Mouse (Mus musculus) Patski (cell line): ENCODE results near the gene Ntrk2. TPM values are rescaled to one million over a fixed set of nuclear protein-coding genes. Genes with fewer than 3 reads are reported as not detected.

ENCODE experiments used
- ATAC-seq: fragments of 100-300 bp; one replicate; pipeline ENCODE4 v1.8.0; 2021
- CTCF ChIA-PET: fragments of 350-600 bp; sonication (Branson Sonifier 250); formaldehyde crosslinking; loops from one replicate; lab custom pipeline; 2022; ENCODE audit warnings: inconsistent platforms; lab: Charles Lee
- POLR2A ChIA-PET: fragments of 350-600 bp; sonication (Branson Sonifier 250); formaldehyde crosslinking; loops from one replicate; lab custom pipeline; 2022; ENCODE audit warnings: antibody characterized with exemption, inconsistent platforms; lab: Charles Lee
- DNase-seq: peaks from one replicate; pipeline ENCODE4 v3.0.0-alpha.2; 2011; ENCODE audit warnings: low read depth, low spot score
- H3K27me3 ChIP-seq: fragments of 371-371 bp; one replicate; pipeline ENCODE4 v1.5.1; 2021
- CTCF ChIP-seq: fragments of 100-300 bp; IDR thresholded peaks from one replicate; pipeline ENCODE4 v1.5.1; 2021
- in situ Hi-C: fragments of 300-500 bp; cut with MboI; formaldehyde crosslinking; loops from 3 replicates; pipeline ENCODE4 v1.11.1; 2018; ENCODE audit warnings: low pct_unique_long_range_greater_than_20kb, mixed read lengths
- polyA plus RNA-seq: library from polyadenylated mRNA; unstranded; gene quantifications from one replicate; pipeline ENCODE4 v1.2.3, GENCODE M21; 2021

The Ntrk2 gene
- polyA plus RNA-seq, 1 experiment from 2014 or later: 0.44 TPM

DNA sequence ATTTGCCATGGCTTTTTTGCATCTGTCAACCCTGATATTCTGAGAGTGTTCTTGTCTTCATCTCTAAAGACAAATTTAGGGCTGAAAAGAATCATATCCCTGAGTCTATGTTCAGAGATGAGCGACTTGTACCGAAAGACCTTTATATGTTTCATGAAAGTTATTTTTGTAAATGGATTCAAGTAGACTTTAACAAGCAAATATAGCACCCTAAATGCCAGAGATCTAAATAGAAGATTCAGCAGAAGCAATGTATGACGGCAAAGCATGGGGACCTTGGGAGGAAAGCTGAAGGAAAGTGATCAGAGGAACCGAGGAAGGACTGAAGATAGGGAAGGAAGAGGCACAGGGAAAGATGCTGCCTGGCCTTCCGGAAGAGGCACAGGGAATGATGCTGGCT, 303.7 kb downstream of the Ntrk2 start:
- no peak for TF ChIP-seq CTCF
- ChIA-PET POLR2A (no interaction called here), CTCF (no interaction called here)
- DNase-seq: no peak
- ATAC-seq: no peak
- peaks cover 3% of the 10 kb centered on the region for H3K27me3 ChIP-seq
- in situ Hi-C loops: no loop called here

DNA sequence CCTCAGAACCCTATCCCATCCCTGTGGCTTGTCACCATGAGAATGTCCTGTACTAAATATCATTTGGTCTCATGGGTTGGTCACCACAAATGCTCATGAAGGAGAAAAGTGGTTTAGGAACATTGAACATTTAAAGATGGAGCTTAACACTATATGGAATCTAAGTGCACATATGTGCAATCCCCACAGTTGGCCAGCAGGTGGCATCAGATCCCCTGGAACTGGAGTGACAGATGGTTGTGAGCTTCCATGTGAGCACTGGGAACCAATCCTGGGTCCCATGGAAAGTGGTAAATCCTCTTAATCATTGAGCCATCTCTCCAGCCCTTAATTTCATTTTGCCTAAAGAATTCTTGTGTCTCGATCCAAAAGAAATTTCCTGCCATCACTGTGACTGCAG, 308.3 kb downstream of the Ntrk2 start:
- CTCF ChIA-PET: no interaction called here
- POLR2A ChIA-PET: no interaction called here
- ATAC-seq (no peak), DNase-seq (no peak)
- H3K27me3 ChIP-seq: peaks cover 3% of the 10 kb centered on the region
- in situ Hi-C loops: no loop called here
- TF ChIP-seq CTCF: peak; percentile 28

GRCm38 (mm10) chr13:59115551-59115950, 309.2 kb downstream of the Ntrk2 start:
- in situ Hi-C loops: no loop called here
- TF ChIP-seq CTCF: no peak
- ChIA-PET POLR2A (no interaction called here), CTCF (no interaction called here)
- no peak for DNase-seq
- H3K27me3 ChIP-seq: no peaks in the 10 kb centered on the region
- no peak for ATAC-seq

DNA sequence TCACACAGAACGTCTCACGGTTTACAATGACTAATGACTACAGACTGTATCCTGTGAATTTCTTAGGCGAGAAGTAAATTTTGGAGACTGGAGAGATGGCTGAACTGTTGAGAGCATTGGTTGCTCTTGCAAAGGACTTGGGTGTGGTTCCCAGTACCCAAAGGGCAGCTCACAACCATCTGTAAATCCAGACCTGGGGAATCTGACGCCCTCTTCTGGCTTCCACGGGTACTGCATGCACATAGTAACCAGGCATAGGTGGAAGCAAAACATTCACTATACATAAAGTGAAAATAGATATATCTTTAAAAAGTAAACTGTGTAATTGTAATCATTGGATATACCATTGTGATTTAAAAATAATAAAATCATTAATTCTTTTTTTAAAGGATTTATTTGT, 310.9 kb downstream of the Ntrk2 start:
- DNase-seq (no peak), ATAC-seq (no peak)
- no peaks in the 10 kb centered on the region for H3K27me3 ChIP-seq
- CTCF ChIA-PET: no interaction called here
- in situ Hi-C loops: no loop called here
- TF ChIP-seq CTCF: peak; percentile 43
- POLR2A ChIA-PET: no interaction called here

DNA sequence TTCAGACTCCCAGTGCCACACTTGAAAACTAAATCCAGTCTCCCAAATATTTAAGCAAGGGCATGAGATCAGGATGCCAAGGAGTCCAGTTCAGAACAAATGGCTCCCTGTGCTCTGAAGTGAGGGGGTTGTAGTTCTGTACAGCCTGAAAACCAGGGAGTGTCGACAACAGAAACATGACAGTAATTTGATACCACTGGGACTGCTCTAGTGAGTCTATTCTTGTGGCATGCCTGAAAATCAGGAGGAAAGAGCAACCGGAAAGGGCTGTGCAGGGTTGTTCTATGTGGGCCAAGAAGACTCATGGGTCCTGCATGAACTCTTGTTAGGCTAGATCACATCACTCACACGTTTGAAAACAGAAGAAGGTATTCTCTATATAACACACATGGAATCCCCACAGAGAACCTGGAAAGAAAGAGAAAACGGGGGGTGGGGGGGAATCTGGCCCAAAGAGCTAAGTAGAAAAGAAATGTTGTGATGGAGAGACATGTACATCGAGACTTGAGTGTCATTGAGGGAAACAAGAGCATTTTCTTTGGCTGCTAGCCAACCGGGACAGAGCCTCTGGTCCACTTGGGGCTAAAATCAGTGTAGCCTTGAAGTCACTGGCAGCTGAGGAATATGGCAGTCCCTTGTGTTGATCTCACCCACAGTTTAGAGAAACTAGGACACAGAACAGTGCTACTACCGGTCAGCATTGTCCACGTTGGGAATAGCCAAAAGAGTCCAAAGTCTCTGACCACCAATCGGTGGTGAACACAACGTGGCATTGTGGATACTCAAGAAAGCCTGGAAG, 313.4 kb downstream of the Ntrk2 start:
- no peak for DNase-seq
- no peak for TF ChIP-seq CTCF
- in situ Hi-C loops: no loop called here
- no peak for ATAC-seq
- POLR2A ChIA-PET: no interaction called here
- CTCF ChIA-PET: no interaction called here
- no peaks in the 10 kb centered on the region for H3K27me3 ChIP-seq

- in situ Hi-C loops: no loop called here
- no peak for DNase-seq
- no peak for ATAC-seq
- H3K27me3 ChIP-seq: peaks cover 23% of the 10 kb centered on the region
- no peak for TF ChIP-seq CTCF
- ChIA-PET CTCF (no interaction called here), POLR2A (no interaction called here)
Observed at GRCm38 (mm10) chr13:59143141-59143744, 336.9 kb downstream of the Ntrk2 start.

- TF ChIP-seq CTCF: no peak
- no peak for ATAC-seq
- peaks cover 20% of the 10 kb centered on the region for H3K27me3 ChIP-seq
- ChIA-PET CTCF (no interaction called here), POLR2A (no interaction called here)
- no peak for DNase-seq
- in situ Hi-C loops: no loop called here
Observed at GRCm38 (mm10) chr13:59144321-59144856, 338.0 kb downstream of the Ntrk2 start.

DNA sequence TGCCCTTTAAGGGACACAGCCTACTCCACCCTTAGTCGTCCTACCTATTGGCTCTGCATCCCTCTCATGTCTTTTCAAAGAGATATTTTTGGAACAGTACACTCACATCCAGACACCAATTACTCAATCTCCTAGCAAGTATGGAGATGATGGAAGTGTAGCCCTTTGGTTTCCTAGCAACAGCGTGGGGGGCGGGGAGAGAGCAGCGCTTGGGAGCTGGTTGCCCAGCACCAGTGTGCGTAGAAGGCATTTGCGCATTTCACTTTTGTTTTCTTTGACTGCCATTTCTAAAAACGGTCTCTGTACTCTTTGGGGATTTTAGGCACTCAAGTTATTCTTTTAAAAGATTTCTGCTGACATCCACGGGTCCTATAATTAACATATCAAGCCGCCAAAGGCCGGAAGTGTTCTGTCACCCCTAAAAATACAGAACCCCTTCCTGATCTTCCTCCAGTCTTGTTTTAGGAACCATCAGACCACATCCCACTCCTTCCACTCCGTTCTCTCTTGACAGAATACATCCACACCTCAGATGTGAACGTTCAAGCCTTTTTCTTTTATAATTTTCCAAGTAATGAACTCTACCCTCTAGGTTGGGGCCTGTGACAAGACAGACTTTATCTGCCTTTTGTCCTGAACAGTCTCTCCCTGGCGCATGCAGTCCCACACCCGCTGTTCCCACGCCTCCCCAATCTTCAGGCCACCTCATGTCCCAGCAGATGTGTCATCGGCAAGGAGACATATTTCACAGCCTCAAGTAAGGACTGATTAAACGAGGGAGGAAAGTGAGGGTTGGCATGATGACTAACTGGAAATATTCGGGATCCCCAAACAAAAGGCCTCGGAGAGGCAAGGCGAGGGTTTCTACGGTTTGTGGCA, 339.5 kb downstream of the Ntrk2 start:
- peaks cover 20% of the 10 kb centered on the region for H3K27me3 ChIP-seq
- ATAC-seq (no peak), DNase-seq (no peak)
- CTCF ChIA-PET: interaction anchor here (1.1 kb wide), 1 partner anchor 9 kb away, joined by 3 read pairs; no protein-coding TSS in a partner anchor
- in situ Hi-C loops: no loop called here
- POLR2A ChIA-PET: no interaction called here
- no peak for TF ChIP-seq CTCF

GRCm38 (mm10) chr13:59146616-59147015, 340.2 kb downstream of the Ntrk2 start:
- CTCF ChIA-PET: interaction anchor here (1.1 kb wide), 1 partner anchor 10 kb away, joined by 3 read pairs; no protein-coding TSS in a partner anchor
- DNase-seq (no peak), ATAC-seq (no peak)
- H3K27me3 ChIP-seq: peaks cover 20% of the 10 kb centered on the region
- POLR2A ChIA-PET: no interaction called here
- in situ Hi-C loops: no loop called here
- TF ChIP-seq CTCF: no peak

DNA sequence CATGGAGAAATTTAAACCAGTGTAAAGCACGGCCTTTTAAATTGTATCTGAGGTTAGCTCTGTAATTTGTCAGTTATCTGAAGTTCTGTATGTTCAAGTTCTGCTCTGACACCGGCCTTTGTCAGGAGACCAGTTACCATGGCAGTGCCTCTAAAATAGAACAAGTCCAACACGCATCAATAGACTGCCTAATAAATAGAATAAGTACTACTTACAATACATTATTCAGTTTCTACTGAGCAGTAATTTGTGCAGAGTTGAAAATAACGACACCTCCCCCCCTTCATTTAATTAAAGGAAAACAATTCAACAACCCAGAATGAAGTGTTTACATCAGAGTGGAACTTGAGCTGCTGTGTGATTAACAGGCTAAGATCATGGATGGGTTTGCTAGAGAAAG, 341.6 kb downstream of the Ntrk2 start:
- ChIA-PET CTCF (no interaction called here), POLR2A (no interaction called here)
- DNase-seq (no peak), ATAC-seq (no peak)
- H3K27me3 ChIP-seq: peaks cover 24% of the 10 kb centered on the region
- no peak for TF ChIP-seq CTCF
- in situ Hi-C loops: no loop called here
